Mouse (Mus musculus): ENCODE measurements at regions not wholly inside any gene's neighbourhood (a gene's known extent, or its start where the extent isn't known, plus 50 kb on each side); places are given as distances from the start of the nearest gene placed in this dataset.

- H3K36me3 ChIP-seq (ENCODE audit: control insufficient read depth, insufficient read depth, low read length, poor library complexity, severe bottlenecking), result no peaks in the 10 kb centered on the region
- DNase-seq (ENCODE audit: low read depth, low spot score), result no peak
- H3K27ac ChIP-seq (ENCODE audit: insufficient read depth, low read depth, low read length, poor library complexity, severe bottlenecking), result no peak overlapping the region
- H3K4me3 ChIP-seq (ENCODE audit: insufficient read depth in 1 of 2, low read depth in 1 of 2, low read length in 2 of 2, poor library complexity in 1 of 2, severe bottlenecking in 1 of 2), result no peak overlapping the region
- TF ChIP-seq ZNF384 (IDR thresholded peaks at IDR 0.05; ENCODE audit: low read depth, low read length) (no peak), HCFC1 (IDR thresholded peaks at IDR 0.05; ENCODE audit: borderline replicate concordance, insufficient read depth, low read length) (no peak), ZC3H11A (IDR thresholded peaks at IDR 0.05; ENCODE audit: borderline replicate concordance, low read depth, low read length) (no peak), CHD2 (IDR thresholded peaks at IDR 0.05; ENCODE audit: low read depth, low read length) (no peak), MAFK (IDR thresholded peaks at IDR 0.05; ENCODE audit: insufficient read depth, low read depth, low read length) (no peak)
- no peak overlapping the region for H3K9ac ChIP-seq (ENCODE audit: insufficient read depth, low read depth, low read length, poor library complexity, severe bottlenecking)
- H3K4me1 ChIP-seq (ENCODE audit: control insufficient read depth in 2 of 2, insufficient read depth in 2 of 2, low read length in 2 of 2, poor library complexity in 1 of 2), result no peaks in the 10 kb centered on the region
- in situ Hi-C loops (cut with MboI; ENCODE audit: low sequenced_read_pairs in 2 of 2, unreplicated experiment in 2 of 2), result no loop called here
- H3K9me3 ChIP-seq (ENCODE audit: control insufficient read depth, insufficient read depth, low read depth, low read length), result no peaks in the 10 kb centered on the region
Measured at GRCm38 (mm10) chr3:50660966-50661365, 217.6 kb upstream of the Slc7a11 start.

GRCm38 (mm10) chr3:50660566-50660965 lies 217.2 kb upstream of the Slc7a11 start:
- no peak overlapping the region for H3K9ac ChIP-seq (ENCODE audit: insufficient read depth, low read depth, low read length, poor library complexity, severe bottlenecking)
- TF ChIP-seq ZNF384 (IDR thresholded peaks at IDR 0.05; ENCODE audit: low read depth, low read length), result no peak
- TF ChIP-seq MAFK (IDR thresholded peaks at IDR 0.05; ENCODE audit: insufficient read depth, low read depth, low read length), result no peak
- no peak for TF ChIP-seq CHD2 (IDR thresholded peaks at IDR 0.05; ENCODE audit: low read depth, low read length)
- TF ChIP-seq ZC3H11A (IDR thresholded peaks at IDR 0.05; ENCODE audit: borderline replicate concordance, low read depth, low read length), result no peak
- TF ChIP-seq HCFC1 (IDR thresholded peaks at IDR 0.05; ENCODE audit: borderline replicate concordance, insufficient read depth, low read length), result no peak
- no peaks in the 10 kb centered on the region for H3K4me1 ChIP-seq (ENCODE audit: control insufficient read depth in 2 of 2, insufficient read depth in 2 of 2, low read length in 2 of 2, poor library complexity in 1 of 2)
- no peak for DNase-seq (ENCODE audit: low read depth, low spot score)
- H3K4me3 ChIP-seq (ENCODE audit: insufficient read depth in 1 of 2, low read depth in 1 of 2, low read length in 2 of 2, poor library complexity in 1 of 2, severe bottlenecking in 1 of 2), result no peak overlapping the region
- in situ Hi-C loops (cut with MboI; ENCODE audit: low sequenced_read_pairs in 2 of 2, unreplicated experiment in 2 of 2), result no loop called here
- H3K9me3 ChIP-seq (ENCODE audit: control insufficient read depth, insufficient read depth, low read depth, low read length), result no peaks in the 10 kb centered on the region
- no peaks in the 10 kb centered on the region for H3K36me3 ChIP-seq (ENCODE audit: control insufficient read depth, insufficient read depth, low read length, poor library complexity, severe bottlenecking)
- H3K27ac ChIP-seq (ENCODE audit: insufficient read depth, low read depth, low read length, poor library complexity, severe bottlenecking), result no peak overlapping the region

GRCm38 (mm10) chr3:50657890-50658289 lies 214.5 kb upstream of the Slc7a11 start:
- H3K4me1 ChIP-seq (ENCODE audit: control insufficient read depth in 2 of 2, insufficient read depth in 2 of 2, low read length in 2 of 2, poor library complexity in 1 of 2), result no peaks in the 10 kb centered on the region
- H3K4me3 ChIP-seq (ENCODE audit: insufficient read depth in 1 of 2, low read depth in 1 of 2, low read length in 2 of 2, poor library complexity in 1 of 2, severe bottlenecking in 1 of 2), result no peak overlapping the region
- TF ChIP-seq ZC3H11A (IDR thresholded peaks at IDR 0.05; ENCODE audit: borderline replicate concordance, low read depth, low read length), result no peak
- no peak for TF ChIP-seq HCFC1 (IDR thresholded peaks at IDR 0.05; ENCODE audit: borderline replicate concordance, insufficient read depth, low read length)
- no peak for TF ChIP-seq MAFK (IDR thresholded peaks at IDR 0.05; ENCODE audit: insufficient read depth, low read depth, low read length)
- TF ChIP-seq CHD2 (IDR thresholded peaks at IDR 0.05; ENCODE audit: low read depth, low read length), result no peak
- no peak for TF ChIP-seq ZNF384 (IDR thresholded peaks at IDR 0.05; ENCODE audit: low read depth, low read length)
- in situ Hi-C loops (cut with MboI; ENCODE audit: low sequenced_read_pairs in 2 of 2, unreplicated experiment in 2 of 2), result no loop called here
- no peak overlapping the region for H3K27ac ChIP-seq (ENCODE audit: insufficient read depth, low read depth, low read length, poor library complexity, severe bottlenecking)
- no peaks in the 10 kb centered on the region for H3K9me3 ChIP-seq (ENCODE audit: control insufficient read depth, insufficient read depth, low read depth, low read length)
- no peaks in the 10 kb centered on the region for H3K36me3 ChIP-seq (ENCODE audit: control insufficient read depth, insufficient read depth, low read length, poor library complexity, severe bottlenecking)
- no peak for DNase-seq (ENCODE audit: low read depth, low spot score)
- no peak overlapping the region for H3K9ac ChIP-seq (ENCODE audit: insufficient read depth, low read depth, low read length, poor library complexity, severe bottlenecking)

- TF ChIP-seq CHD2 (IDR thresholded peaks at IDR 0.05; ENCODE audit: low read depth, low read length) (no peak), ZNF384 (IDR thresholded peaks at IDR 0.05; ENCODE audit: low read depth, low read length) (no peak), HCFC1 (IDR thresholded peaks at IDR 0.05; ENCODE audit: borderline replicate concordance, insufficient read depth, low read length) (no peak), ZC3H11A (IDR thresholded peaks at IDR 0.05; ENCODE audit: borderline replicate concordance, low read depth, low read length) (no peak), MAFK (IDR thresholded peaks at IDR 0.05; ENCODE audit: insufficient read depth, low read depth, low read length) (no peak)
- in situ Hi-C loops (cut with MboI; ENCODE audit: low sequenced_read_pairs in 2 of 2, unreplicated experiment in 2 of 2), result no loop called here
- Histone ChIP-seq H3K9ac (ENCODE audit: insufficient read depth, low read depth, low read length, poor library complexity, severe bottlenecking) (no peak overlapping the region), H3K9me3 (ENCODE audit: control insufficient read depth, insufficient read depth, low read depth, low read length) (no peaks in the 10 kb centered on the region), H3K27ac (ENCODE audit: insufficient read depth, low read depth, low read length, poor library complexity, severe bottlenecking) (no peak overlapping the region), H3K4me1 (ENCODE audit: control insufficient read depth in 2 of 2, insufficient read depth in 2 of 2, low read length in 2 of 2, poor library complexity in 1 of 2) (no peaks in the 10 kb centered on the region), H3K4me3 (ENCODE audit: insufficient read depth in 1 of 2, low read depth in 1 of 2, low read length in 2 of 2, poor library complexity in 1 of 2, severe bottlenecking in 1 of 2) (no peak overlapping the region), H3K36me3 (ENCODE audit: control insufficient read depth, insufficient read depth, low read length, poor library complexity, severe bottlenecking) (no peaks in the 10 kb centered on the region)
- no peak for DNase-seq (ENCODE audit: low read depth, low spot score)
Measured at GRCm38 (mm10) chr3:50654441-50654840, 211.0 kb upstream of the Slc7a11 start.

GRCm38 (mm10) chr3:50652265-50652664 lies 208.9 kb upstream of the Slc7a11 start:
- H3K27ac ChIP-seq (ENCODE audit: insufficient read depth, low read depth, low read length, poor library complexity, severe bottlenecking), result no peak overlapping the region
- no peaks in the 10 kb centered on the region for H3K9me3 ChIP-seq (ENCODE audit: control insufficient read depth, insufficient read depth, low read depth, low read length)
- H3K4me3 ChIP-seq (ENCODE audit: insufficient read depth in 1 of 2, low read depth in 1 of 2, low read length in 2 of 2, poor library complexity in 1 of 2, severe bottlenecking in 1 of 2), result no peak overlapping the region
- DNase-seq (ENCODE audit: low read depth, low spot score), result no peak
- no peak for TF ChIP-seq HCFC1 (IDR thresholded peaks at IDR 0.05; ENCODE audit: borderline replicate concordance, insufficient read depth, low read length)
- no peak for TF ChIP-seq MAFK (IDR thresholded peaks at IDR 0.05; ENCODE audit: insufficient read depth, low read depth, low read length)
- TF ChIP-seq CHD2 (IDR thresholded peaks at IDR 0.05; ENCODE audit: low read depth, low read length), result no peak
- TF ChIP-seq ZNF384 (IDR thresholded peaks at IDR 0.05; ENCODE audit: low read depth, low read length), result no peak
- TF ChIP-seq ZC3H11A (IDR thresholded peaks at IDR 0.05; ENCODE audit: borderline replicate concordance, low read depth, low read length), result no peak
- H3K4me1 ChIP-seq (ENCODE audit: control insufficient read depth in 2 of 2, insufficient read depth in 2 of 2, low read length in 2 of 2, poor library complexity in 1 of 2), result no peaks in the 10 kb centered on the region
- in situ Hi-C loops (cut with MboI; ENCODE audit: low sequenced_read_pairs in 2 of 2, unreplicated experiment in 2 of 2), result no loop called here
- H3K36me3 ChIP-seq (ENCODE audit: control insufficient read depth, insufficient read depth, low read length, poor library complexity, severe bottlenecking), result no peaks in the 10 kb centered on the region
- H3K9ac ChIP-seq (ENCODE audit: insufficient read depth, low read depth, low read length, poor library complexity, severe bottlenecking), result no peak overlapping the region

All from ES-E14 (cell line).